Mouse (Mus musculus) megakaryocyte-erythroid progenitor cell, adult 5 weeks (primary cell): ENCODE results near the gene Nat8f4. TPM values are rescaled to one million over a fixed set of nuclear protein-coding genes. Genes with fewer than 3 reads are reported as not detected.

Experiments used
- polyA plus RNA-seq: library from polyadenylated mRNA; stranded (reverse); fragments of >175 nt; gene quantifications from 2 replicates; pipeline ENCODE4 v1.2.3, GENCODE M21; 2012

Gene Nat8f4
- not detected in 2 replicates for polyA plus RNA-seq

GRCm38 (mm10) chr6:85904642-85905061 lies at the start of gene Nat8f4:
Gene Nat8f4, minus strand, starts transcription at chr6:85904884.

GRCm38 (mm10) chr6:85915539-85916513 lies 11.1 kb upstream of the Nat8f4 start, which contains the start of gene Nat8f1:
Gene Nat8f1, minus strand, starts transcription at chr6:85915687.

DNA sequence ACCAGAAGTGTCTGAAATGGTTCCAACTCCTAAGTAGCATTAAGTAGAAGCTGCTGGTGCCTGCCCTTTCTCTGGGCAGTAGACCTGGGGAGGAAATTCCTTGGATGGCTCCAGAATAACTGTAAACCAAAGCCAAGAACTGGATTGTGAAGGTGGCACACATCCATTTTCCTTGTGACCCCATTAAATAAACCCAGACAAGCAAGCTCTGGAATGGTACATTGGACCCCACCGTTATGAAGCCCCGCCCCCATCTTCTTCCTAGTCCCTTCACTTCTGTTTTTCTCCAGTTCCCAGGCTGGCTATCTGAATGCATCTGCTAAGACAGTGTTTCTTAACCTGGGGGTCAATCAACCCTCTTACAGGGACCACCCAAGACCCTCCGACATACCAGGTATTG lies 6.9 kb upstream of the Nat8f4 start, which contains the start of gene Tprkb:
Tprkb (plus strand) TSS at position 279 of the 400 bp plus-strand sequence.

GRCm38 (mm10) chr6:85869006-85869405 lies 35.7 kb downstream of the Nat8f4 start, which contains the start of gene Nat8f2:
Gene Nat8f2, minus strand, starts transcription at chr6:85869158.

Other genes with a start within 250 kb of the Nat8f4 start
- gene Nat8f7, start 191.7 kb downstream of the Nat8f4 start, polyA plus RNA-seq, result not detected in 2 replicates
- gene Nat8f3, start 139.1 kb downstream of the Nat8f4 start, polyA plus RNA-seq, result not detected in 2 replicates
- gene Nat8f6, start 83.9 kb downstream of the Nat8f4 start, polyA plus RNA-seq, result not detected in 2 replicates
- not detected in 2 replicates for gene Nat8f5, start 83.9 kb downstream of the Nat8f4 start, polyA plus RNA-seq
- gene Nat8, start 72.8 kb downstream of the Nat8f4 start, polyA plus RNA-seq, result not detected in 2 replicates
- gene Nat8f2, start 35.7 kb downstream of the Nat8f4 start, polyA plus RNA-seq, result not detected in 2 replicates
- gene Tprkb, start 7.0 kb upstream of the Nat8f4 start, polyA plus RNA-seq, result 2.8 and 4.1 TPM in 2 replicates
- gene Nat8f1, start 10.8 kb upstream of the Nat8f4 start, polyA plus RNA-seq, result 0.62 and 0.83 TPM in 2 replicates
- gene Dusp11, start 56.8 kb upstream of the Nat8f4 start, polyA plus RNA-seq, result 47.7 and 51.9 TPM in 2 replicates
- not detected in 2 replicates for gene Figla, start 111.3 kb upstream of the Nat8f4 start, polyA plus RNA-seq
- 22.1 and 26.0 TPM in 2 replicates for gene Add2, start 123.8 kb upstream of the Nat8f4 start, polyA plus RNA-seq